In genomic region chr3:52510088-52510765, GRCm38 (mm10) we compare ENCODE assay signal across 8 mouse cellular contexts.
DNase-seq lines count a peak whose midpoint lies in the region; ATAC-seq and TF ChIP-seq lines count a peak whose summit lies in the region.

No protein-coding gene starts in this region.

- peak overlapping the region; percentile 43 for H3K4me2 ChIP-seq in heart, embryonic 12.5 days
- 0 out of 2 replicates have a peak overlapping the region, but pooled peaks have one; percentile 7 for H3K4me2 ChIP-seq in midbrain, postnatal 0 days (ENCODE audit: low read depth, low read length, poor library complexity, severe bottlenecking)

- 0 out of 2 replicates have a peak, but pooled peaks cover 4% of the 10 kb centered on the region for H3K27me3 ChIP-seq in heart, embryonic 12.5 days (replicated peaks)
- H3K27me3 ChIP-seq in midbrain, postnatal 0 days (ENCODE audit: insufficient read depth, low read length) = 0 out of 2 replicates have a peak, but pooled peaks cover 4% of the 10 kb centered on the region

- no peak for DNase-seq in heart, postnatal 25 days (ENCODE audit: low spot score)
- peak; percentile 74 to 82 for DNase-seq in frontal cortex, adult 2 months (ENCODE audit: extremely low spot score in 1 of 2, low spot score in 1 of 2)
- DNase-seq in layer of hippocampus, adult 9-11 months = peak; percentile 73
- DNase-seq in midbrain, postnatal 0 days (ENCODE audit: low spot score) = peak; percentile 72
- DNase-seq in adrenal gland, postnatal 14 days = no peak

- 55% methylated on average over 12 of the region's 12 CpGs for WGBS in heart, embryonic 12.5 days
- 56% methylated on average over 12 of the region's 12 CpGs for WGBS in midbrain, postnatal 0 days

- peak overlapping the region; percentile 20; the same call in 1 of the 2 replicates for H3K4me3 ChIP-seq in heart, embryonic 12.5 days
- no peak overlapping the region for H3K4me3 ChIP-seq in midbrain, postnatal 0 days (ENCODE audit: low read depth, low read length)

- intact Hi-C loops in heart, postnatal 25 days (cut with DNase I) = no loop called here

- ATAC-seq in heart, embryonic 12.5 days (ENCODE audit: insufficient number of reproducible peaks, low FRiP score) = no peak
- peak; percentile 85 for ATAC-seq in cerebellum, adult (ENCODE audit: insufficient number of reproducible peaks, low FRiP score, low TSS enrichment)
- 0 out of 2 replicates have a peak, but pooled peaks have one; percentile 57 for ATAC-seq in midbrain, postnatal 0 days (ENCODE audit: low FRiP score)
- ATAC-seq in monocyte, adult 5-6 weeks (replicated peaks; ENCODE audit: insufficient number of reproducible peaks, low FRiP score, low TSS enrichment, poor library complexity, severe bottlenecking) = no peak

- H3K9ac ChIP-seq in heart, embryonic 12.5 days = no peak overlapping the region
- no peak overlapping the region for H3K9ac ChIP-seq in midbrain, postnatal 0 days (replicated peaks; ENCODE audit: low read length, poor library complexity, severe bottlenecking)

- H3K9me3 ChIP-seq in heart, embryonic 12.5 days (replicated peaks) = peaks cover 7% of the 10 kb centered on the region; the same call in 1 of the 2 replicates
- no peaks in the 10 kb centered on the region for H3K9me3 ChIP-seq in midbrain, postnatal 0 days (ENCODE audit: low read length)

- no peak overlapping the region for H3K27ac ChIP-seq in heart, embryonic 12.5 days (ENCODE audit: poor library complexity, severe bottlenecking)
- no peak overlapping the region for H3K27ac ChIP-seq in midbrain, postnatal 0 days (ENCODE audit: low read depth, low read length)

- H3K36me3 ChIP-seq in heart, embryonic 12.5 days = no peaks in the 10 kb centered on the region
- no peaks in the 10 kb centered on the region for H3K36me3 ChIP-seq in midbrain, postnatal 0 days (ENCODE audit: insufficient read depth, low read length)

- no peak for TF ChIP-seq CTCF in midbrain, postnatal 0 days (IDR thresholded peaks at IDR 0.05)

- H3K4me1 ChIP-seq in heart, embryonic 12.5 days (replicated peaks) = peaks cover 10% of the 10 kb centered on the region
- H3K4me1 ChIP-seq in midbrain, postnatal 0 days (ENCODE audit: insufficient read depth, low read length) = no peaks in the 10 kb centered on the region

Comparison
In these comparisons a context has a peak if more than half of its experiments do, and no peak if none do; other contexts are left out.
1. ATAC-seq: peak in cerebellum, adult (single experiment) and midbrain, postnatal 0 days (single experiment); none in heart, embryonic 12.5 days (single experiment) and monocyte, adult 5-6 weeks (single experiment).
2. DNase-seq: peak in frontal cortex, adult 2 months (2 of 2), layer of hippocampus, adult 9-11 months (single experiment) and midbrain, postnatal 0 days (single experiment); none in heart, postnatal 25 days (single experiment) and adrenal gland, postnatal 14 days (single experiment).